Mouse (Mus musculus): ENCODE results near the gene Hus1. TPM values are rescaled to one million over a fixed set of nuclear protein-coding genes. Genes with fewer than 3 reads are reported as not detected.

Gene Hus1
- total and polyA plus RNA-seq, 3 experiments = 7.5 to 11.1 (median 9.6) TPM

DNA sequence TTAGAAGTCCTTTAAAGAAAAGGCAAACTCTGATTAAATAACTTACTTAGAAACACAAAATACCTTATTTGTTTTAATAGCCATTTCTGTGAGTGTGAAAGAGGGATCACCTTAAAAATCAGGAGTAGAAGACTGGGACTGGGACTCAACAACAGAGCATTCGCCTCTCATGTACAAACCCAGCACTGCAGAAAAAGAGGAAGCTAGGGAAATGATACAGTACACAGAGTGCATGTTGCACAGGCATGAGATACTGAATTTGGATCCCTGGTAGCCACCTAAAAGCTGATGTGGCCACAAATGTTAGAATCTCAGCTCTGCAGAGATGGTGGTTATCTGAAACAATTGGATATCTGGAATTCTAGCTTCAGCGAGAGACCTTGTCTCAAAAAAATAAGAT is 20.5 kb upstream of the Hus1 start:
- TF ChIP-seq POLR2A (IDR thresholded peaks at IDR 0.05; ENCODE audit: insufficient read depth, low read depth, low read length) (no peak), EP300 (IDR thresholded peaks at IDR 0.05; ENCODE audit: insufficient read depth, low read depth, low read length) (no peak), CTCF (IDR thresholded peaks at IDR 0.05) (no peak)
- Histone ChIP-seq H3K4me3 (no peak overlapping the region), H3K36me3 (ENCODE audit: control insufficient read depth, insufficient read depth, low read length) (no peaks in the 10 kb centered on the region), H3K9ac (ENCODE audit: low read depth, low read length) (no peak overlapping the region), H3K79me2 (replicated peaks; ENCODE audit: control insufficient read depth, insufficient read depth, low read length) (no peaks in the 10 kb centered on the region), H3K27me3 (ENCODE audit: control insufficient read depth, insufficient read depth, low read length) (no peaks in the 10 kb centered on the region), H3K4me1 (ENCODE audit: control insufficient read depth, insufficient read depth, low read length) (no peaks in the 10 kb centered on the region), H3K27ac (no peak overlapping the region)
- 67% methylated on average over 2 of the region's 2 CpGs for WGBS
- DNase-seq = no peak
- intact Hi-C loops (cut with DNase I) = no loop called here

DNA sequence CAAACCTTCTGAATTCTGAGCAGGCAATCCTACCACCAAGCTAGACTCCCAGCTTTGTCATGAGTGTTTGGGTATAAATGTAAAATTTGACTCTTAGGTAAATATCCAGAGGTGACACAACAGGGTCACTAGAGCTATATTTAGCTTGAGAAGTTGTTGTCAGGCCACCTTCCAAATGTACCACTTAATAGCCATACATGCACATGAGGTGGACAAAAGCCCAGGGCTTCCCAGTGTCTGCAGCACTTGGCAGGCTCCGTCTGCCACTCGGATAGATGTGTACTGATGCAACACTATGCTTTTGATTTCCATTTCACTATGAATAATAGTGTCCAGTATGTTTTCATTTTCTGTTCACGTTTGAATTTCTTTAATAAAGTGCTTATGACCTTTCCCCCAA is 14.2 kb upstream of the Hus1 start:
- Histone ChIP-seq H3K27me3 (ENCODE audit: control insufficient read depth, insufficient read depth, low read length) (no peaks in the 10 kb centered on the region), H3K79me2 (replicated peaks; ENCODE audit: control insufficient read depth, insufficient read depth, low read length) (no peaks in the 10 kb centered on the region), H3K4me1 (ENCODE audit: control insufficient read depth, insufficient read depth, low read length) (no peaks in the 10 kb centered on the region; the same call in 1 of the 2 replicates), H3K9ac (ENCODE audit: low read depth, low read length) (no peak overlapping the region), H3K4me3 (no peak overlapping the region), H3K27ac (peak overlapping the region; percentile 47), H3K36me3 (ENCODE audit: control insufficient read depth, insufficient read depth, low read length) (no peaks in the 10 kb centered on the region)
- 46% methylated on average over 3 of the region's 3 CpGs for WGBS
- intact Hi-C loops (cut with DNase I) = no loop called here
- DNase-seq = peak in 1 of 2 experiments; percentile 54
- TF ChIP-seq EP300 (IDR thresholded peaks at IDR 0.05; ENCODE audit: insufficient read depth, low read depth, low read length) (no peak), CTCF (IDR thresholded peaks at IDR 0.05) (no peak), POLR2A (IDR thresholded peaks at IDR 0.05; ENCODE audit: insufficient read depth, low read depth, low read length) (no peak)

DNA sequence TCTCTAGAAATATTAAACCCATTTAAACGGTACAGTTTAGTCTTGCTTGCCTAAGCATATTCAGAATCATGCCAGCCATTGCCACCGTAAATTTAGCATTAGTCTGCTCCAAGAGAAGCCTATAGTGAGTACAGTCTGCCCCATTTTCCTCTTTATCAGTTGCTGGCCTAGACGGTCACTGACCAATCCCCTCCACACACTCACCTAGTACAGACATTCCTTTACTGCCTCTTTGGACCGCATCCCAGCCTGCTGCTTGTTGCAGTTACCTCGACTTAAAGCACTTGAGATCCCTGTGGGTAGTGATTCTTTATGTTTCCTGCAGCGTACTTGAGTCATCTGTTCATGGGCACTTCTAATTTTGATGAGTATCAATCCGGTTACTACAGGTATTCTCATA is 13.8 kb upstream of the Hus1 start:
- peak in 1 of 2 experiments; percentile 5 for DNase-seq
- Histone ChIP-seq H3K4me1 (ENCODE audit: control insufficient read depth, insufficient read depth, low read length) (no peaks in the 10 kb centered on the region; the same call in 1 of the 2 replicates), H3K9ac (ENCODE audit: low read depth, low read length) (no peak overlapping the region), H3K27me3 (ENCODE audit: control insufficient read depth, insufficient read depth, low read length) (no peaks in the 10 kb centered on the region), H3K4me3 (no peak overlapping the region), H3K36me3 (ENCODE audit: control insufficient read depth, insufficient read depth, low read length) (no peaks in the 10 kb centered on the region), H3K27ac (peak overlapping the region; percentile 47), H3K79me2 (replicated peaks; ENCODE audit: control insufficient read depth, insufficient read depth, low read length) (no peaks in the 10 kb centered on the region)
- WGBS = 47% methylated on average over 7 of the region's 7 CpGs
- intact Hi-C loops (cut with DNase I) = no loop called here
- TF ChIP-seq POLR2A (IDR thresholded peaks at IDR 0.05; ENCODE audit: insufficient read depth, low read depth, low read length) = no peak
- no peak for TF ChIP-seq CTCF (IDR thresholded peaks at IDR 0.05)
- TF ChIP-seq EP300 (IDR thresholded peaks at IDR 0.05; ENCODE audit: insufficient read depth, low read depth, low read length) = no peak

DNA sequence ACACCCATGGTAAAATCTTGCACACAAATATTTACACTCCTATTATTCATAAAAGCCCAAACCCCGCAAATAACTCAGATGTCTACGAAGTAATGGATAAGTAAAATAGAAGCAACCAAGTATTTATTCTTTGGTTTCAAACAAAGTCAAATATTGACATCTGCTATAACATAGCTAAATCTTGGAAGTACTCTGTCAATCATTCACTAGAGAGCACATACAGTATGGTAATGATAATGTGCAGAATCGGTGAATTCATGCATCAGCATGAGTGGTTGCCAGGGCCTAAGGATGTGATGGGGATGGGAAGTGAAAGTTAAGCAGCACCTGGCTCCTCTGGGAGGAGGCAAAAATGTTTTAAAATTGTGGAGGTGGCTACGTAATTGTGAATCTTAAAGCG is 9.2 kb upstream of the Hus1 start:
- Histone ChIP-seq H3K27me3 (ENCODE audit: control insufficient read depth, insufficient read depth, low read length) (no peaks in the 10 kb centered on the region), H3K27ac (no peak overlapping the region)
- WGBS = 95% methylated on average over 5 of the region's 5 CpGs

DNA sequence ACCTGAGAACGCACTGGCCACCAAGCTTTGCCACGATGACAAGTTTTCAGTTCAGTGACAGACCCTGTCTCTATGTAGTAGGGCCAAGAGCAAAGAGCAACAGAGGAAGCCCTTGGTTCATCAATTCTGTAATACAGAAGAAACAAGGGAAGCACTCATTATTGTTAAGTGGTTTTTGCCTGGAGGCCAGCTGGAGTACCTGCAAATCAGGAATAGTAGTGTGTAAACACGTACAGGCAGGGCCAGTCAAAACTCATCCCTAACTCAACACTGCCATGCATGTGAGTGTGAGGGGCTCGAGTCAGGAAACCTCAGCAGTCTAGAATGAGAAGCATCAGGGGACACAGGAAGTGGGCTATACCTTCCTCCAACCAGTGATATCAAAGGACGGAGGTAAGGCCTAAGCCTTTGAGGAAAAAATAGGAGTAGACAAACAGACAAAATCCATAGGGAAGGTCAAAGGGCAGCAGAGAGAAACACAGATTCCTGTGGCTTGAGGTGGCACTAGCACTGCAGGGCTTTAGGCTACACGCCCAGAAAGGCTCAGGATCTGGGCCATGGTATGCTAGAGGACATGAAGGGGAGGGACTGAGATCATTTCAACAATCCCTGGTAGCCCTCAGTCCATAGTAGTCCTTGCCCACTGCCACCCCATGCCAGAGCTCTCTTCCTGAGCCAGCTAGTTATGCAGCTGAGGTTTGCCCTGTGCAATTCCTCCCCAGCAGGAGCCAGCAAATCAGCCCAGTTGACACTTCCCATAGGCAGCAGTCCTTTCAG is 7.7 kb upstream of the Hus1 start:
- Histone ChIP-seq H3K27ac (no peak overlapping the region), H3K79me2 (replicated peaks; ENCODE audit: control insufficient read depth, insufficient read depth, low read length) (no peaks in the 10 kb centered on the region), H3K4me3 (no peak overlapping the region), H3K4me1 (ENCODE audit: control insufficient read depth, insufficient read depth, low read length) (no peaks in the 10 kb centered on the region), H3K36me3 (ENCODE audit: control insufficient read depth, insufficient read depth, low read length) (no peaks in the 10 kb centered on the region), H3K27me3 (ENCODE audit: control insufficient read depth, insufficient read depth, low read length) (no peaks in the 10 kb centered on the region), H3K9ac (ENCODE audit: low read depth, low read length) (no peak overlapping the region)
- TF ChIP-seq CTCF (IDR thresholded peaks at IDR 0.05) (no peak), EP300 (IDR thresholded peaks at IDR 0.05; ENCODE audit: insufficient read depth, low read depth, low read length) (no peak), POLR2A (IDR thresholded peaks at IDR 0.05; ENCODE audit: insufficient read depth, low read depth, low read length) (no peak)
- intact Hi-C loops (cut with DNase I) = no loop called here
- 62% methylated on average over 6 of the region's 6 CpGs for WGBS
- peak; percentile 17 to 21 for DNase-seq

More for the DNA sequence above, 9.2 kb upstream of the Hus1 start:
- TF ChIP-seq CTCF (IDR thresholded peaks at IDR 0.05) (no peak), EP300 (IDR thresholded peaks at IDR 0.05; ENCODE audit: insufficient read depth, low read depth, low read length) (no peak), POLR2A (IDR thresholded peaks at IDR 0.05; ENCODE audit: insufficient read depth, low read depth, low read length) (no peak)
- H3K36me3 ChIP-seq (ENCODE audit: control insufficient read depth, insufficient read depth, low read length) = no peaks in the 10 kb centered on the region
- H3K4me1 ChIP-seq (ENCODE audit: control insufficient read depth, insufficient read depth, low read length) = no peaks in the 10 kb centered on the region; the same call in 1 of the 2 replicates
- H3K79me2 ChIP-seq (replicated peaks; ENCODE audit: control insufficient read depth, insufficient read depth, low read length) = no peaks in the 10 kb centered on the region
- no peak overlapping the region for H3K4me3 ChIP-seq
- intact Hi-C loops (cut with DNase I) = no loop called here
- no peak for DNase-seq
- H3K9ac ChIP-seq (ENCODE audit: low read depth, low read length) = no peak overlapping the region

DNA sequence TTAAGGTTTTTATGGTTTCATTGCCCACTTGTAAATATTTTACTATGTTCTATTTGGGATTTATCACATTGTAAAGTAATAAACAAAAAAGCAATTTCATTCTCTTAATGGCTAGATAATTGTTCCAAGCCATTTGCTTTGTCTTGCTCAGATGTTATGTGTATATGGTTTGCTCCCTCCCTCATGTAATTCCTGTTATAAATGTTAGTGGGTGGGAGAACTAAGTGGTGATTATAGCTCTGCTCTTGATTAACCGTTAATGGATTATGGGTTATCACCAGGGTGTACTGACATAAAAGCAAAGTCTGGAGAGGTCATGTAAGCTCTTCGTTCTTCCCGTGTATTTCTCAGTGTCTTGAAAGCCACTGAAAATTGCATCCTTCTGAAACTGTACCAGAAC is 3.7 kb upstream of the Hus1 start:
- Histone ChIP-seq H3K4me1 (ENCODE audit: control insufficient read depth, insufficient read depth, low read length) (no peaks in the 10 kb centered on the region), H3K27me3 (ENCODE audit: control insufficient read depth, insufficient read depth, low read length) (no peaks in the 10 kb centered on the region), H3K27ac (no peak overlapping the region), H3K79me2 (replicated peaks; ENCODE audit: control insufficient read depth, insufficient read depth, low read length) (no peaks in the 10 kb centered on the region), H3K9ac (ENCODE audit: low read depth, low read length) (no peak overlapping the region), H3K36me3 (ENCODE audit: control insufficient read depth, insufficient read depth, low read length) (peaks cover under 1% of the 10 kb centered on the region; the same call in 1 of the 2 replicates), H3K4me3 (no peak overlapping the region)
- intact Hi-C loops (cut with DNase I) = loop anchor here (5.0 kb wide), 1 partner anchor 33 kb away; the partner anchor contains the start of genes Gm11992 and Sun3
- DNase-seq = no peak
- WGBS = 85% methylated on average over 3 of the region's 3 CpGs
- no peak for TF ChIP-seq EP300 (IDR thresholded peaks at IDR 0.05; ENCODE audit: insufficient read depth, low read depth, low read length)
- no peak for TF ChIP-seq POLR2A (IDR thresholded peaks at IDR 0.05; ENCODE audit: insufficient read depth, low read depth, low read length)
- no peak for TF ChIP-seq CTCF (IDR thresholded peaks at IDR 0.05)
